Mouse (Mus musculus) liver, adult 2 months (tissue): ENCODE results near the gene Cxcl2.

Experiments used
- CTCF ChIP-seq: fragments of 200-500 bp; IDR thresholded peaks from 2 replicates; pipeline ENCODE4 v1.5.1; 2011; ENCODE audit warnings: low read depth, low read length, control low read depth
- POLR2A ChIP-seq: fragments of 200-500 bp; IDR thresholded peaks from 2 replicates; pipeline ENCODE4 v1.6.1; 2011; ENCODE audit warnings: low read length, control low read depth; ENCODE audit not compliant: insufficient read depth; ENCODE audit errors: extremely low read depth

DNA sequence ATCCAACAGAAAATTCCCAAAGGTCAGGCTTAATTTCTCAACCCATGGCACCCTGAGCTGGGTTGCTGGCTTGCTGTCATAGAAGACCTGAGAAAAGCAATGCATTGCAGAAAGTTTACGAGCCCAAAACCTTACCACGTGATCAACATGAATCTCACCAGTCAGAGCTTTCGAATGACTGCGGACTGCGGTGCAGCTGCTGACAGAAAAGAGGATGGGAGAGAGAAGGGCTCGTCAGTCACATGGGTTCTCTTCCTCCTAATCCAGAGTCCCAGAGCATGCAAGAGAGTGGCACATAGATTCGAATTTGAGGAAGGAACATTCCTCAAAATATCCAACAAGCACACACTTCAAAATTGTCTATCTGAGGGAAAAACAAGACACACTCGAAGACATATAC is 9.4 kb upstream of the Cxcl2 start:
- no peak for TF ChIP-seq CTCF
- TF ChIP-seq POLR2A, result no peak
